Comparison of ENCODE assay signal across 16 mouse cellular contexts in genomic region chr13:18282361-18282982, GRCm38 (mm10).
DNase-seq lines count a peak whose midpoint lies in the region; ATAC-seq lines count a peak whose summit lies in the region.
"Had no signal": no experiment of that assay in that cellular context is flagged by ENCODE, and none has a peak within 500 bp of the region (broad histone marks: within the 10 kb centered on the region; RNA-seq: fewer than 3 reads in every experiment).

No protein-coding gene starts in this region.

- ATAC-seq in forebrain, embryonic 12.5 days (ENCODE audit: low FRiP score) = peak; percentile 79
- peak; percentile 69; the same call in 1 of the 2 replicates for ATAC-seq in hindbrain, embryonic 14.5 days (ENCODE audit: low FRiP score)
- ATAC-seq in midbrain, embryonic 15.5 days (replicated peaks) = peak; percentile 34; the same call in 1 of the 2 replicates
- ATAC-seq: intestine, postnatal 0 days; liver, postnatal 0 days had no signal

- H3K4me3 ChIP-seq in forebrain, embryonic 12.5 days (replicated peaks) = no peak overlapping the region
- H3K4me3 ChIP-seq in hindbrain, embryonic 14.5 days (replicated peaks; ENCODE audit: low read length) = no peak overlapping the region
- H3K4me3 ChIP-seq in midbrain, embryonic 15.5 days = no peak overlapping the region
- H3K4me3 ChIP-seq: erythroblast, embryonic 14.5 days had no signal

- DNase-seq in R1 (ENCODE audit: low read depth, low spot score) = peak; percentile 5
- DNase-seq in hindbrain, embryonic 14.5 days (ENCODE audit: low spot score) = no peak
- no peak for DNase-seq in MN1 (ENCODE audit: low spot score)
- DNase-seq in kidney, adult 9 months = no peak
- no peak for DNase-seq in layer of hippocampus, adult 9-10 months (ENCODE audit: low spot score)
- DNase-seq in kidney, postnatal 4 days = no peak
- DNase-seq: adrenal gland, postnatal 10 days; cerebellum, postnatal 36 days; heart, postnatal 10 days; liver, postnatal 0 days; lung, postnatal 4 days; retina, postnatal 1 day had no signal

- WGBS in forebrain, embryonic 12.5 days = 33% methylated on average over 5 of the region's 5 CpGs
- WGBS in hindbrain, embryonic 14.5 days = 22% methylated on average over 5 of the region's 5 CpGs
- WGBS in midbrain, embryonic 15.5 days = 23% methylated on average over 5 of the region's 5 CpGs

- H3K4me2 ChIP-seq in forebrain, embryonic 12.5 days = no peak overlapping the region
- H3K4me2 ChIP-seq in hindbrain, embryonic 14.5 days (replicated peaks) = no peak overlapping the region
- H3K4me2 ChIP-seq in midbrain, embryonic 15.5 days = no peak overlapping the region

- no peaks in the 10 kb centered on the region for H3K36me3 ChIP-seq in forebrain, embryonic 12.5 days (replicated peaks)
- no peaks in the 10 kb centered on the region for H3K36me3 ChIP-seq in hindbrain, embryonic 14.5 days (replicated peaks; ENCODE audit: control insufficient read depth, insufficient read depth)
- H3K36me3 ChIP-seq in midbrain, embryonic 15.5 days (replicated peaks) = no peaks in the 10 kb centered on the region

- no peak overlapping the region for H3K9ac ChIP-seq in forebrain, embryonic 12.5 days
- H3K9ac ChIP-seq in hindbrain, embryonic 14.5 days = no peak overlapping the region
- no peak overlapping the region for H3K9ac ChIP-seq in midbrain, embryonic 15.5 days
- H3K9ac ChIP-seq: liver, postnatal 0 days had no signal

- no peaks in the 10 kb centered on the region for H3K27me3 ChIP-seq in forebrain, embryonic 12.5 days
- H3K27me3 ChIP-seq in hindbrain, embryonic 14.5 days (ENCODE audit: control insufficient read depth, insufficient read depth, low read length) = no peaks in the 10 kb centered on the region
- H3K27me3 ChIP-seq in midbrain, embryonic 15.5 days (replicated peaks) = no peaks in the 10 kb centered on the region

- peaks cover 26% of the 10 kb centered on the region for H3K4me1 ChIP-seq in forebrain, embryonic 12.5 days
- 0 out of 2 replicates have a peak, but pooled peaks cover 15% of the 10 kb centered on the region for H3K4me1 ChIP-seq in hindbrain, embryonic 14.5 days (replicated peaks; ENCODE audit: control insufficient read depth, insufficient read depth, low read length)
- H3K4me1 ChIP-seq in midbrain, embryonic 15.5 days = peaks cover 15% of the 10 kb centered on the region

- H3K27ac ChIP-seq in forebrain, embryonic 12.5 days = no peak overlapping the region
- no peak overlapping the region for H3K27ac ChIP-seq in hindbrain, embryonic 14.5 days
- no peak overlapping the region for H3K27ac ChIP-seq in midbrain, embryonic 15.5 days

- no peaks in the 10 kb centered on the region for H3K9me3 ChIP-seq in forebrain, embryonic 12.5 days
- H3K9me3 ChIP-seq in hindbrain, embryonic 14.5 days (ENCODE audit: control insufficient read depth, low read length) = no peaks in the 10 kb centered on the region
- H3K9me3 ChIP-seq in midbrain, embryonic 15.5 days = no peaks in the 10 kb centered on the region
